Mouse (Mus musculus) thymus, adult 18-20 months (tissue): Measurements from ENCODE around the gene Egfem1.

Experiments
- DNase-seq, 2 experiments: peaks; one replicate each; pipeline ENCODE4 v3.0.0; 2022; ENCODE audit warnings: mixed read lengths in 2 of 2

Gene Egfem1

DNA sequence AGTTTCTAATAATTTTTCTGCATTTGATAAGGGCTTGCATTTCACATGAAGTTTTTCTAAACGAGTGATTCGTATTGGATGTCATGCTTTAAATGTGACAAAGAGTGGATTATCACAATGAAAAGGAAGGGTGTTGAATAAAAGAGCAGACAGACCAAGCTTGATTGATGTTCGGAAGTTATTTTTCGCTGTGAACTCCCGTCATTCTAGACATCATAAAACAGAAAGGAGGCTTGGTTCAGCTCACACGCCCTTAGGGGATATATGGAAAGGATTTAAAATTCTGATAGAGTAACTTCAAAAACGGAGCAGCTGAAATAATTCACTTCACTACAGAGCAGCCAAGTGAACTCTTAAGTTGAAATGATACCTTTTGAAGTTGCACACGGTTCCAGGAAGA, 285.1 kb downstream of the Egfem1 start:
- no peak for DNase-seq

DNA sequence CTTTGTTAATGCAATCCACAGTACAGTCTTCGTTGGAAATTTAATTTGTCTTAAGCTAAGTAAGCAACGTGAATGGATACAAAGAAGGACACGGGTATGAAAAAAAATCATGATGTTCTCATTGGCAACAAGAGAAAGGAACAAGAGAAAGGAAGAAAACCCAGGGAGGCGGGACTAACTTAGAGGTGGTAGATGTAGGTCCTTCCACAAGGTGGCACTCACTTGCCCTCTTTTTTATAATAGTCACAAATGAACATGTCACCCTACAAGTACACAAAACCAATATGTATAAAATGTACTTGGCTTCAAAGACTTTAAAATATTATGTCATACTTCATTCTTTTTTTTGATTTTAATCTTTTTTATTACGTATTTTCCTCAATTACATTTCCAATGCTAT, 288.7 kb downstream of the Egfem1 start:
- DNase-seq, result no peak

DNA sequence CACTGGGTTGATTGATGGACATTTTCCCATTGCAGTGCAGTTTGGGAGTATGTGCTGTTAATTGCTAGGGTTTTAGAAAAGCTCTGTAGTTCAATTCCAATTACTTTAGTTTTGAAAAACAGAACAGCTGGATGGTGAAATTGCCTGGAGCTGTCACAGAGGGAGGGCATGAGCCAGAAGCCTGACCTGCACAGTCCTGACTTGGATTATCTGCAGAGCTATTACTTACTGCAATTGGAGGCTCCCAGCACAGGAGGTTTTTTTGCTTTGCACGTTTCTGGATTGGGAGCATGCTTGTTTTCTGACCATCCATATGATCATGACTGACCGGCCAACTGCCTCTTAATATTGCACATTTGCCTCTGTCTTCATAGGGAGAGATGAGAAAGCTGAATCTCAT, 299.4 kb downstream of the Egfem1 start:
- no peak for DNase-seq

DNA sequence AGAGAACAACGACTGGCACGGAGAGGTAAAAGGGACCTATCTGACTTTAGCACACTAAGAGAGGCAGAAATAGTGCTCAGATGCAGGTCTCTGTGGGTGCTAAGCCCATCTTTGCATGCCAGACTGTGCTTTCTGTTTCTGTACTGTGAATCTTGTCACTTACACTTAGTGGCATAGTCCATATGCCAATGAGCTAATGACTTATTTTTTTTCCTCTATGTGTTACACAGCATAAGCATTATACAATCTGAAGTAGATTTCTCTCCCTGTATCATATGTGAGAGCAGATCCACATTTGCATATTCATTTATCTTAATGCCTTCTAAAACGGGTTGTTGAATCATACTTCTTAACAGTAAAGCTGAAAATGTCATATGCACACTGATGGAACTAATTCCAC, 317.2 kb downstream of the Egfem1 start:
- DNase-seq, result no peak

DNA sequence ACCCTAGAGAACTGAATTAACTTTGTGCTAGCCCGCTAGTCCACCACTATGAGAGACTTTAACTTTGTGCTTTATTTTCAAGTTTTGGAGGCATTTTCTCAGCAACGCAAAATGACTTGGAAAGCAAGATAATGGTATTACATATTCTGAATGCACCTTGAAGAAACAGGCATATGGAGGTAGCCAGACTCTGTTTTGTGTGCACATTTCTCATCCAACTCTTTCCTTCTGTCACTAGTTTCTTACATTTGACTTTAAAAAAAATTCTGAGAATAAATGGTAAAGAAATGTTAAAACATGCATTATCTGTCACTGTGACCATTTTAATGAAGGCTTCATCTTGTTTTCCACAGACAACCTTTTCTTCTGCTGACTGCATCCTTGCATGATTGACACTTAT, 339.8 kb downstream of the Egfem1 start:
- no peak for DNase-seq

DNA sequence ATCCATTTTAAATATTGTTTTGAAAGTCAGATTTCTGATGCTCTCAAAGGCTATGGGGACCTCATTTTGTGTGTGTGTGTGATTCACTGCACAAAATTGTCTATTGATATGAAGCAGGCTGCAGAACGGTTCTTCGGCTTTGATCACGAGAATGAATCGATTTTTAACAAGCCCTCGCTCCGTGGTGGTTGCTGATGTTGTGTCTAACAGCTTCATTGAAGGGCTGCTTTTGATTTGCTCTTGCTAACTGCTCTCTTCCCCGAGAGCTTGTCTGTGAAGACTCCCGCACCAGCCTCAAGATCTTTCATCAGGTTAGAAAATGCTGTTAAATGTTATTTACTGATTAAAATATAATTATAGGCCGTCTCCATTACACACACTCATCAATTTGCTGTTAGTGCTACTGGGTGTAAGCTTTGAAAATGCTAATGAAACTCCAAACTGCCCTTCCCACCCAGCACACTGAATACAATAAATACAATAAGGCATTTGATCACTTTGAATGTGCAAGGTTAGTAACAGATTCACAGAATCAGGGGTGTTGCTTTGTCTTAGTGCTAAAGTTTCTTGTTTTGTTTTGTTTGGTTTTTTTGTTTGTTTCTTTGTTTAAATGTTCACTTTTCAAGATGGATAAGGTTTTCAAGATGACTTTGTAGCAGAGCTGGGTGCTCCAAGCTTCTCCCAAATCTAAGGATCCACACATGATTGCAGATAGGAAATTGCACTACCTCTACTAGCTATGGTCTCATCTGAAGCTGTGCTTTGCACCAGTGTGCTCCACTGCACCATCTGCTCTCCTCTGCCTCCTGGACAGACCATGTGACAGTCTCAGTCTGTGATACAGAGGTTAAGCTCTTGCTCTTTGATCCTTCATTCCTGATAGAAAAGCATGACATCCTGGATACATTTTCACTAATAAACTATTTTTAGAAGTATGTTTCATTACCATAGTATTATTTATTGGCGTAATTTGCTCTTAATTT, 350.6 kb downstream of the Egfem1 start:
- no peak for DNase-seq

DNA sequence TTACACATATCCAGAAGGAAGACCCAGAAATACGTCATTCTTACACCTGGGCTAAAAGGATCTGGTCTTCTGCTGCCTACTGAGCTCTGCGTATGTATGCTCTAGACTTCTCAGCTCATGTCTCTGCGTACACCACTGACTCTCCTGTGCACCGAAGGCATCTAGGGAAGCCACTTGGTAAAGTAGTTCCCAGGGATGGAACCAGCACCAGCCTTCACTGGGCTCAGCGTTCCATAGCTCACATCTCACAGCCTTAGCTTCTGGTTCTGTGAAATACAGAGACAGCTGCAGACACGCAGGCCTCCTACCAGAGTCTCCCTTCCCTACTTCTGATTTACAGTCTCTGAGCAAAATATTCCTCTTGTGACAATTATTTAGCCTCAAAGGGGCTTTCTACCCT, 361.2 kb downstream of the Egfem1 start:
- no peak for DNase-seq

DNA sequence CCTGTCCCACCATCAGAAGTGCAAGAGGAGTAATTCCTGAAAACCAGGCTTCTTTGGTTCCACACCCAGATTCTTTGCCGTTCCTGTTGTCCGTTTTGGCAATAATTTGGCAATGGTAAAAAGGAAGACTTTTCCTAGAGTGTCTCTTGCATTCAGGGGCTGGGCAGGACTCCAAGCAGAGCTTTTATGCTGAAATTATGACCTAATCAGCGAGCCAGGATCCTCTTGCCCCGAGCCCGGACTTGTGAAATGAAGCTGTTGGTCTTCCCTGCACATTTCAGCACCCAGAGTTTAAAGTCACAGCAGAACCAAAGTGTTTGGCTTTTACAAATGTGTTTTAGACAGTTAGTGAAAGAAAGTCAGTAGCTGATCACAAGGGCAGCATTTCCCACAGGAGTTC, 362.8 kb downstream of the Egfem1 start:
- DNase-seq, result no peak

DNA sequence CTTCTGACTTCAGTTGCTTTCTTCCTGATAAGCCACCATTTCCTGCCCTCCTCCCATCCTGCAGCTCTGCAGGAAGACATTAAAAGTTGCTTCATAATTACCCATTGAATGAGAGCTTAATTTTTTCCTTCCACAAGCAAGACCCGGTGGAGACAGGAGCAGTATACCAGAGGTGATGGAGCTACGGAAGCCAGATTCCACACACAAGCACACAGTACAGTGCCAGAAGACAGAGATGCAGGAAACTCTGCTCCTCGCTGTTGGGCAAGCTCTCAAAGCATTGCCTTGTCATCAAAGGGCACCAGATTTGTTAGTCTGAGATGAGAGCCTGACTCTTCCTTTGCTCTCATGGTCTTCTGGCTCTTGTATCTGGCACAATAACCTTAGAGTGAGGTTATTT, 364.3 kb downstream of the Egfem1 start:
- DNase-seq, result no peak

DNA sequence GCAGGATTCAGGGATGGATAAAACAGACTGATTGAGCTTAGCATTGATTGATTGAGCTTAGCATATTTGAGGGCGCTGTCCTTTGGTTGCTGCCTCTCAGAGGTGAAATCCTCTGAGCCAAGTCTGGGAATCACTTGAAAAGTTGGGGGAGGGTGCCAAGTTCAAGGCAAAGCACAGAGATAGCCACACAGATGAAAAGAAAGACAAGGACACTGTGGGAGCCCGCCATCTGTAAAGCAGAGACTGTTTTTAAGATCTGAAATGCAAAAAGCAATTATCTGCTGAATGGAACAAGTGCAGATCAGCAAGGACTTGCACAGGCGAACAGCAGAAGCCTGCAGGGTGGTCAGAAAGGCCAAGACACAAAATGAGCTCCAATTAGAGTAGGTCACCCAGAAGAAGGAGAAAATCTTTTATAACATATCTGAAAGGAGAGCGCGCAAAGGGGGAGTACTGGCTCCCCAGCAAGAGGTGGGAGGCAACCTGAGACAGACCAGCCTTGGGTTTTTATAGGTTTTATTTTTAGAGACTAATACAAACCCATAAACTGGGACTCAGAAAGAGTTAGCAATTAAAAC, 367.1 kb downstream of the Egfem1 start:
- DNase-seq, result no peak

DNA sequence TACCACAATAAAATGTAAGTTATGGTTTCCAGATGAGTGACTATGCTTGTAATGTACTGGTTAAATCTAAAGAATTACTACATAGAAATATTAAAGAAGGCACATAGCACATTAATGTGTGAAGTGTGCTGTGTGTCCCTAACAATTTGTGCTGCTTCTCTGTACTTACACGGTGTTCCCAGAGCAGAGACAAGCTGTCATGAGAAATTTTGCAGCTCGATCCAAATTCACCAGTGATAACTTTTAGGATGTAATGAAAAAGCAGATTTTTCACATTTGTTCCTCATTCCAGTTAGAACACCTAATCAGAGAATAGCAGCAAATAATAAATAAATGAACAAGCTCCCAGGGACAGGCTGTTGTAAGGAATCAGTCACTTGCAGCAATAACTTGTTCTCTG, 416.4 kb downstream of the Egfem1 start:
- DNase-seq, result no peak

DNA sequence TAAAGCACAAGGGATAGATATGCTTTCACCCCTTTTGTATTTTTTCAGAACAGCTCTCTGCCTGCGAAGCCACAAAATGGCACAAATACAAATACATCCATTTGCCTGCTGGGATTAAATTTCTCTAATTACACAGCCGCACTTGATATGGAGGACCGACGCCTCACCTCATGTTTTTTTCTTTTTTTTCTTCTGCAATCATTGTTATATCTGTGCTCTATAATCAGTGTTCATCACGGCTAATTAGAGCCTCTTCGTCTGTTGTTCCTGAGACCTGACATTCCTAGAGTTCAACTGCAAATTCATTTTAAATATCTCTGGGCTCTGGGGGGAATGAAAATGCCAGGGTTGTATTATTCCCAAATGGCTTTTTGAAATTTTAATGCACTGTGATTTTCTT, 417.4 kb downstream of the Egfem1 start:
- no peak for DNase-seq

DNA sequence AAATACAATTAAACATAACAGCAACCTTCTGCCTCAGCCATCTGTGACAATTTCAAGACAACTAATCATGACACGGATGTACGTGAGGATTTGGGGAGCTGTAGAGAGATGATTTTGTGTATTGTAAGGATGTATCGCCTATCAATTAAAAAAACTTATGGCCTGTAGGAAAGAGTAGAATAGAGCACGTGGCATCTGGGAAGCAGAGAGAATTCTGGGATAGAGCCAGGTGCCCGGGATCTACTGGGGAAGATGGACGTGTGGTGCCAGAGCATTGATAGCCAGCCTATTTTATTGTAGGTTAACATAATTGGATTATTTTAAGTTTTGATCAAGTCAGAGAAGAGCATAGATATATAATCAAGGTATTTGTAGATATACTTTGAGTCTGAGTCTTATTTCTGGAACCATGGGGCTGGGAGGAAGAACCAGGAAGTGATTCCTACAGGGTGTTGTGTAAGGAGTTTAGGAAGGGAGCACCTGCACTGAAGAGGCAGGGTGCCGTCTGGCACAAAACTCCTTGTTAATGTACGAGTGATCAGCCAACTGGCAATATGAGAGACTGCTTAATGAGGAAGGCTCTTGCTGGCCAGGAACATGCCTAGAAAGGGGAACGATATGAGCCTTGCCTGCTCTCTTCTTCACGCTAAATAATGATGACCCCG, 443.6 kb downstream of the Egfem1 start:
- DNase-seq, result no peak

DNA sequence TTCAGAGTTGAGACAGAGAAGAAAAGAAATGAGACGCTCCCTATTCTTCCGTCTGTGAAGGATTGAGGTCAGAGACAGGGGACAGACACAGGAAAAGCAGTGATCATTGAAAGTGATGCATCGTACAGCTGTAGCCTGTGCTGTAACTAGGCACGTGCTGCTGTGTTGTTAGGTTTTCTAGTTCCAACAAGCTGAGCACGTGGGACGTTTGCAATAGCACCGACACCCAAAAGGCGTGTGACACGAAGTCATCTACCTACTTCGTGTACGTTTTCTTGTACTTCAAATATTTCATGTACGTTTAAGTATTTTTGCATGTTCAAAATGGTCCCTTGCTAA, 444.1 kb downstream of the Egfem1 start:
- DNase-seq, result no peak

DNA sequence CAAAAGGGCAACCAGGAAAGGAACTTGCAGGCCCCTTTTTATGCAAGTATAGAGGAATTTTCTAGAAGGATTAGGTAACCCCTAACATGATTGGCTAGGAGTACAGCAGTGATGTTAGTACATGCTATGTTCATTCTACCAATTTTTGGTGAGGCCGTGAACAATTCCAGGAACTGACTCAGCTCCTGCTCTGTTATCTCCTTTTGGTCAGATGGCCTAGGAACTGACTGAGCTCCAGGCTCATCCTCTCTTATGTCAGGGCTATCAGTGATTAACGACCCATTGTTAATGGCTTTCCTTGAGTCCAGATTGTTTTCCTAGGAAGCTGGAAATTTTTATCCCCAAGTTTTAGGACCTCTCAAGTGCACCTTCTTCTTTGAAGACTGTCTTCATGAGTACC, 457.4 kb downstream of the Egfem1 start:
- DNase-seq, result no peak

DNA sequence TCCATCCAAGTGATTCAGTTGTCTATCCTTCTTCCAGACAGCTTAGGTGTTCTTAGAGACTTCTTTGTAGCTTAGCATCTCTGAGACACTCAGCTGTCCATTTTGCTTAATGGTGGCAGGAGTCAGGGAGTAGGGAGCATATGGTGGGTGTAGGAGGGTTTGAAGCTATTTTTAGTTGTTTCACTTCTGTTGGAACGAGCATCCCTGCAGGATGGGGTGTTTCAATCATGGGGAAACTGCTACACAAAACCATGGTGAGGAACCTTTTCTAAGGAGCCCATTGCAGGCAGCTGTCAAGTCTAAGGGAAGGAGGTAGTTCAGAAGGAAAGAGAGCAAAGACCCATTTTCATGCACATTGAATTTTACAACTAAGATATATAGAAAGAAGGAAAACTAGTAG, 458.1 kb downstream of the Egfem1 start:
- no peak for DNase-seq

DNA sequence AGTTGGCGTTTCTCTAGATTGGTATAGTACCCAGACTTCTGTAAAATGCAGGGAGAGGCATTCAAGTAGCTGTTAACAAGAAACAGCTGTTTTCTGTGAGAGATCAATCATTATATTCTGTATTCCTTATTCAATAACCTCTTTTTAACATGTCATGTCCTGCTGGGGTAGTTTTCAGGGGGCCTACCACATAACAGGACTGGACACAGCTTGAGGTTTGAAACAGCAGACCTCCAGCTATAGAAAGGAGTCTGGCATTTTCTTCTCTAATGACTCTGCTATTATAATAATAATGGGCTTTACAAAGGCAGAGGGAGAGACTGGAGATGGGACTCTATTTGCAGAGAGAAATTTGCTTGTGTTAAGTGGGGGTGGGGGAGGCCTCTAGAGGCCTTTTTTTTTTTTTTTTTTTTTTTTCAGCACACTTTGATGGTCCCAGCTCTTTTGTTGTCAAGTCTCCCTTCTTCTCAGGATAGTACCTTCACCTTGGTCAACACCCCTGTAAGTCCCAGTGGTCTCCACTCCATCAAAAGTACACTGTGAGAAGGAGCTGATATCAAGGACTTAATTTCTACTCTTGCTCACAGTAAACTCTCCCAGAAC, 459.8 kb downstream of the Egfem1 start:
- DNase-seq, result no peak

DNA sequence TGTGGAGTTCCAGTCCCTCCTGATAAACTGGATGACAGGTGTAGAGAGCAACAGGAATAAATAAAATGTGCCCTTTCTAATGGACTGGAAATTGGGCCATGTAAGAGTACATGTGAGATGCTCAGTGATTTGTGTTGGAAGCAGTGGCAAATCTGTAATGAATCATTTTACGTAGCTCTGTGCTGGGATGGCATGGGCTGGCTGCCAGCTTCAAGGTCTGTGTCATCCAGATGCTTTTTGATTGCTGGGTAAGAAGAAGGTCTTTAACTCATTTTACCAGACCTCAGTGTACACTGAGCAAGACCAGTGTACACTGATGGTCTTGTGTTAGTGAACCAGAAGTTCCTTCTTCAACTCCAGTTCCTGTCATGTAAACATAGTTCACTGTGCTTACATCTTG, 462.2 kb downstream of the Egfem1 start:
- no peak for DNase-seq

DNA sequence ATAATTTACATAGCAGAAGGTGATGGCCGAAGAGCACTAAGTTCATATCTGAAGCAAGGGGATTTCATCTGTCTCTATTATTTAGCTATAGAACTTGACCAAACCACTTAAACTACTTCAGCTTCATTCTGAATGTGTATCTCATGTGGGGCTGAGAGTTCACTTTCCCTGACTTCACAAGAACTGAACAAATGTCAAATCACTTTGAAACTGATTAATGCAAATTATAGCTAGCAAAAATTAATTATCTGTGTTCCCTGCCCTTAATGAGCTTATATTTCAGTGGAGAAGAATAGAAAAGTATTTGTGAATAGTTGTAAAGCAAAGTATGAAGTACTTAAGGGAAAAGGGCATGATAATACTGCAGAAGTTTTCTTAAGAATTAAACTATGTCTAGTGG, 481.3 kb downstream of the Egfem1 start:
- no peak for DNase-seq

DNA sequence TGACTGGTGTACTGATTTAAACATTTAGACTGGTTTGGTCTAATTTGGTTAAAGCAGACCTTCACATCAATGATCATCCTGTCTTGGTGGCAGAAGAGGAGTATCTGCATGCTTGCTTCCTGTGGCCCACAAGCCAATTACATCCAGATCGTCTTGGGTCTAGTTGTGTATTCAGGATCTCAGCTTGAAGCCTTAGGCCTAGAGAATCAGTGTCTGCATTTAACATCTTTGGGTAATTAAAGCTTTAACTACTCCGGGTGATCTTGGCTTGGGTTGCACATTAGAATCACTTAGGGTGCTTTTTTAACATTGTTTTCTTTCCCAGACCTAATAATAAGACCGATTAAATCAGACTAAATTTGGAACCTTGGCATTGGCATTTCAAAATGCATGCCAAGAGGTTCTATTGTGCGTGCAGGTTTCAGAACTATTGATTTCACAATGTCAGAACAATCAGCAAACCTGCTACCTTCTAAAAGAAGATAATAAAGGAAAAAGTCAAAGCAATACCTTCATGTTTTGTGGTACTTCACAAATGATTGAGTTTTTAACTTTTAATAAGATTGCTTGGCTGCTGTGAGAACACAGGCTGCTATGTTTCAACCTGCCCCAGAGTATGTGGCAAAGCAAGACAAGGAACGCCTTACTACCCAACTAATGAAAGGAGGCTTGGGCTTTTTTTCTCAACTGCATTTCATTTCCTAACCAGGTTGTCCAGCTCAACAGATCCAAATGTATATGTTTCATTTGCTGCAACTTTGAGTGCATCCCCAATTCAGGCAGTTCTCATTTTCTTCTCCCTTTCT, 496.4 kb downstream of the Egfem1 start:
- DNase-seq, result no peak

DNA sequence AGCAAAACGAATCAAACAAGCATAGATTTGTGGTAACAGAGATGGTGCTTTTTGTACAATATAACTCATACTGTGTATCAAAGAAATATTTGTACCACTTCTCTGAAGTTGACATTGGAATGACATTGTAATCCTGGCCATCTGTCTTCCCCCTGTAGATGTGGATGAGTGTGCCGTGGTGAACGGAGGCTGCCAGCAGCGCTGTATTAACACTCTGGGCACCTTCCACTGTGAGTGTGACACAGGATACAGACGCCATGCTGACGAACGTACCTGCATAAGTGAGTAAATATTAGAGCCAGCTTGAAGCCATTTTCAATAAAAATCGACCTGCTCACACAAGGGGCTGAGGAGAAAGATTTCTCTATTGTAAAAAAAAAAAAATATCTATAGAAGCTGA, 500.9 kb downstream of the Egfem1 start:
- no peak for DNase-seq

DNA sequence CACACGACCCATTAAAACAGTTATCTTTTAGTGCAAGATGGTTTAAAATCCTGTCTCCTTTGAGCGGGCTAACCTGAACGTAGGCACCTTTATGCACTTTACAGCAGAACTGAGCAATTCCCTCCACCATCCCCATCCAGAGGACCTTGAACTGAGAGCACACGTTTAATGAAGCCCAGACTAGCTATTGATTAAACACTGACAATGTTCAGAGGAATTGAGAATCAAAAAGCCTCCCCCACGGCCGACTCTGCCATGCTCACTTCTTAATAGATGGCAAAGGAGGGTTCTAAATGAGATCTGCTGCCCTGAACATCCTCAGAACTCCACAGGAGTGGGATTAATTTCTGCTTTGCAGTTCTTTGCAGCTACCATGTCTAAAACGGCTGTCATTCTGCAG, 520.3 kb downstream of the Egfem1 start:
- no peak for DNase-seq

DNA sequence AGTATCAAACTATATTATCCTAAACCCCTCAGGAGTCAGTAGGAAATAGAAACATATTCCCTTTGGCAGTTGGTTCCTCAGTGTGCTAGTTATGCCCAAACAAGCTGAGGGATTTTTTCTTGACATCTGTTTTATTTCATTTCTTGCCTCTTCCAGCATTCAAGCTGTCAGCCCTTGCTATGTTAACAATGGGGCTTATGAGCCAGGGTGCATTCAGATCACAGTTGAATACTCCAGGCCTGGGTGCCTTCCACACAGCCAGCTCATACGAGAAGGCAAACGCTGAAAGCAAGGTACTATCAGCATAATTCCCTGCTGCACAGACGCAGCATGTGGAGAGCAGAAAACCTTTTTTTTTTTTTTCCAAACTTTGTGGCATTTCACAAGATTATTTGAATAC, 526.9 kb downstream of the Egfem1 start:
- DNase-seq, result no peak
